Comparison of ENCODE assay signal across 22 mouse cellular contexts in the genomic region with DNA sequence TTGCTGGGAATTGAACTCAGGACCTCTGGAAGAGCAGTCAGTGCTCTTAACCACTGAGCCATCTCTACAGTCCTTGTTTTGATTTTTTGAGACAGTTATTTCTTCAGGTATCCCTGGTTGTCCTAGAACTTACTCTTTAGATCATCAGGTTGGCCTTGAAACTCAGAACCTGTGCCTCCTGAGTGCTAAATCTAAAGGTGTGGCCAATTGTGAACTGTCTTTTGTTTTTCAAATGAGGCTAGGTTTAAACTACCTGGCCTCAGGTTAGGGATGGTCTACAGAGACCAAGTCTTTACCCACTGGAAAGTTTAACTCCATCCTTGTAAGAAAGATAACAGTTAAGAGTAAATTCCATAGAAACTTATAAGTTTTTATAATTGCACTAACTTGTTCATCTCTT. TPM values are rescaled to one million over a fixed set of nuclear protein-coding genes. Genes with fewer than 3 reads are reported as not detected.
A peak's percentile ranks its signal among the peaks of the same experiment; 100 is the strongest.
DNase-seq lines count a peak whose midpoint lies in the region; ATAC-seq and TF ChIP-seq lines count a peak whose summit lies in the region.
"Had no signal": no experiment of that assay in that cellular context is flagged by ENCODE, and none has a peak within 500 bp of the region (broad histone marks: within the 10 kb centered on the region; RNA-seq: fewer than 3 reads in every experiment).

No protein-coding gene starts in this region.

- DNase-seq in ES-CJ7 (ENCODE audit: low read depth, low spot score) (peak; percentile 71), R1 (ENCODE audit: low read depth, low spot score) (peak; percentile 56)
- no peak for DNase-seq in c-Kit-positive CD71-positive TER-119-positive erythroid progenitor cells, embryonic 14.5 days (ENCODE audit: low spot score)
- no peak for DNase-seq in gastrocnemius, adult 2 months
- DNase-seq: adrenal gland, adult 8-10 months; adrenal gland, postnatal 14 days; adrenal gland, postnatal 36 days; cerebellum, adult 11 months; cerebellum, adult 18-20 months; cerebellum, adult 8-10 months; cerebellum, adult 9-11 months; cerebellum, postnatal 14 days; cerebellum, postnatal 36 days had no signal

- TF ChIP-seq POLR2A in ES-Bruce4 (IDR thresholded peaks at IDR 0.05; ENCODE audit: insufficient read depth, low read length): no peak

- no peaks in the 10 kb centered on the region for H3K36me3 ChIP-seq in ES-Bruce4 (ENCODE audit: control insufficient read depth, insufficient read depth, low read length, poor library complexity, severe bottlenecking)
- H3K36me3 ChIP-seq in forebrain, embryonic 12.5 days (replicated peaks): no peaks in the 10 kb centered on the region
- H3K36me3 ChIP-seq: embryonic facial prominence, embryonic 10.5 days; embryonic facial prominence, embryonic 12.5 days had no signal

- TF ChIP-seq EP300 in ES-Bruce4 (IDR thresholded peaks at IDR 0.05; ENCODE audit: insufficient read depth, low read depth, low read length): no peak

- intact Hi-C loops in gastrocnemius, adult 2 months (cut with DNase I): no loop called here

- peaks cover 2% of the 10 kb centered on the region for H3K4me1 ChIP-seq in ES-Bruce4 (ENCODE audit: control insufficient read depth, insufficient read depth, low read length)
- peaks cover 12% of the 10 kb centered on the region for H3K4me1 ChIP-seq in forebrain, embryonic 12.5 days

- H3K9me3 ChIP-seq in ES-Bruce4 (replicated peaks; ENCODE audit: control insufficient read depth, insufficient read depth, low read length, poor library complexity, severe bottlenecking): no peaks in the 10 kb centered on the region
- no peaks in the 10 kb centered on the region for H3K9me3 ChIP-seq in forebrain, embryonic 12.5 days
- H3K9me3 ChIP-seq: embryonic facial prominence, embryonic 10.5 days; embryonic facial prominence, embryonic 12.5 days; G1E had no signal

- H3K4me2 ChIP-seq in forebrain, embryonic 12.5 days: no peak overlapping the region
- H3K4me2 ChIP-seq: embryonic facial prominence, embryonic 12.5 days had no signal

- H3K27ac ChIP-seq in ES-Bruce4 (ENCODE audit: insufficient read depth, low read length): peak overlapping the region; percentile 98
- no peak overlapping the region for H3K27ac ChIP-seq in forebrain, embryonic 12.5 days
- H3K27ac ChIP-seq in gastrocnemius, adult 2 months: no peak overlapping the region
- H3K27ac ChIP-seq: embryonic facial prominence, embryonic 10.5 days; embryonic facial prominence, embryonic 12.5 days had no signal

- H3K4me3 ChIP-seq in ES-Bruce4 (ENCODE audit: low read depth, low read length): no peak overlapping the region
- H3K4me3 ChIP-seq in forebrain, embryonic 12.5 days (replicated peaks): no peak overlapping the region
- no peak overlapping the region for H3K4me3 ChIP-seq in gastrocnemius, adult 2 months
- H3K4me3 ChIP-seq: embryonic facial prominence, embryonic 10.5 days; embryonic facial prominence, embryonic 12.5 days had no signal

- no peak for TF ChIP-seq CTCF in ES-Bruce4 (IDR thresholded peaks at IDR 0.05; ENCODE audit: low read depth, low read length)
- TF ChIP-seq CTCF in gastrocnemius, adult 2 months (IDR thresholded peaks at IDR 0.05): no peak

- ATAC-seq in forebrain, embryonic 12.5 days (ENCODE audit: low FRiP score): no peak
- ATAC-seq: activated CD4-positive, CD25-positive, alpha-beta regulatory T cell, adult 4 months; forebrain, embryonic 14.5 days; forebrain, embryonic 16.5 days; Patski had no signal

- H3K27me3 ChIP-seq in ES-Bruce4 (ENCODE audit: control insufficient read depth, insufficient read depth, low read length, poor library complexity, severe bottlenecking): no peaks in the 10 kb centered on the region
- H3K27me3 ChIP-seq in forebrain, embryonic 12.5 days: no peaks in the 10 kb centered on the region
- H3K27me3 ChIP-seq: embryonic facial prominence, embryonic 12.5 days; Patski had no signal

- no peak overlapping the region for H3K9ac ChIP-seq in ES-Bruce4 (ENCODE audit: low read depth, poor library complexity, severe bottlenecking)
- no peak overlapping the region for H3K9ac ChIP-seq in forebrain, embryonic 12.5 days
- H3K9ac ChIP-seq: embryonic facial prominence, embryonic 12.5 days had no signal

RNA-seq across cellular contexts. Expression of gene Atg13, which starts 3.9 kb away (rescaled TPM):
- 38.8 and 43.2 TPM in 2 replicates for polyA plus RNA-seq in ES-Bruce4 (2011; ENCODE audit: insufficient read depth, insufficient read length, low read depth, missing spikeins)
- 29.3 and 32.1 TPM in 2 replicates for polyA plus RNA-seq in forebrain, embryonic 12.5 days (2016; fragmentation: Nextera tagmentation; extraction: Ambion mirVana)
- total RNA-seq in gastrocnemius, adult 2 months (2021): 10 to 100 TPM; 32.2 to 36.2 TPM

RNA-seq across cellular contexts. Expression of gene Harbi1, which starts 4.2 kb away (rescaled TPM):
- polyA plus RNA-seq in ES-Bruce4 (2011; ENCODE audit: insufficient read depth, insufficient read length, low read depth, missing spikeins): 16.8 and 22.4 TPM in 2 replicates
- polyA plus RNA-seq in forebrain, embryonic 12.5 days (2016; fragmentation: Nextera tagmentation; extraction: Ambion mirVana): 17.0 and 18.7 TPM in 2 replicates
- total RNA-seq in gastrocnemius, adult 2 months (2021): 1 to 10 TPM; 4.9 to 5.6 TPM

RNA-seq across cellular contexts. Expression of gene Ambra1, which starts 23.5 kb away (rescaled TPM):
- polyA plus RNA-seq in ES-Bruce4 (2011; ENCODE audit: insufficient read depth, insufficient read length, low read depth, missing spikeins): 43.1 and 50.4 TPM in 2 replicates
- polyA plus RNA-seq in forebrain, embryonic 12.5 days (2016; fragmentation: Nextera tagmentation; extraction: Ambion mirVana): 22.1 and 24.1 TPM in 2 replicates
- 10 to 100 TPM; 16.7 to 18.1 TPM for total RNA-seq in gastrocnemius, adult 2 months (2021)

RNA-seq across cellular contexts. Expression of gene Arhgap1, which starts 56.8 kb away (rescaled TPM):
- polyA plus RNA-seq in ES-Bruce4 (2011; ENCODE audit: insufficient read depth, insufficient read length, low read depth, missing spikeins): 85.6 and 93.7 TPM in 2 replicates
- 71.0 and 76.1 TPM in 2 replicates for polyA plus RNA-seq in forebrain, embryonic 12.5 days (2016; fragmentation: Nextera tagmentation; extraction: Ambion mirVana)
- 1 to 10 TPM; 5.0 to 8.2 TPM for total RNA-seq in gastrocnemius, adult 2 months (2021)

RNA-seq across cellular contexts. Expression of gene Zfp408, which starts 56.9 kb away (rescaled TPM):
- polyA plus RNA-seq in ES-Bruce4 (2011; ENCODE audit: insufficient read depth, insufficient read length, low read depth, missing spikeins): 14.4 and 14.9 TPM in 2 replicates
- 8.9 and 12.6 TPM in 2 replicates for polyA plus RNA-seq in forebrain, embryonic 12.5 days (2016; fragmentation: Nextera tagmentation; extraction: Ambion mirVana)
- total RNA-seq in gastrocnemius, adult 2 months (2021): 1 to 10 TPM; 2.5 to 3.1 TPM

Comparison
In these comparisons a context has a peak if more than half of its experiments do, and no peak if none do; other contexts are left out.
1. DNase-seq: peak in ES-CJ7 (single experiment) and R1 (single experiment); none in c-Kit-positive CD71-positive TER-119-positive erythroid progenitor cells, embryonic 14.5 days (single experiment) and gastrocnemius, adult 2 months (single experiment).